Mouse (Mus musculus) inflammation-experienced regulatory T-cells, adult 16 weeks (primary cell): ENCODE measurements around the gene Cdc5l. TPM values are rescaled to one million over a fixed set of nuclear protein-coding genes. Genes with fewer than 3 reads are reported as not detected.

ENCODE experiments used
- polyA plus RNA-seq: library from polyadenylated mRNA; unstranded; fragments of 100-300 nt; shearing (Covaris generic); gene quantifications from one replicate; pipeline ENCODE4 v1.2.1, GENCODE M21; 2017

The Cdc5l gene
- polyA plus RNA-seq: 90.5 TPM

GRCm38 (mm10) chr17:45433419-45434261 is at the start of gene Cdc5l:
TSS of gene Cdc5l (minus strand) at chr17:45433737.

GRCm38 (mm10) chr17:45474669-45475465 is 41.3 kb upstream of the Cdc5l start, which contains the start of gene Spats1:
TSS of gene Spats1 (minus strand) at chr17:45475415.

Other genes with a start within 250 kb of the Cdc5l start
- 0.96 TPM for gene Spats1, start 41.7 kb upstream of the Cdc5l start, polyA plus RNA-seq
- gene Aars2, start 73.1 kb upstream of the Cdc5l start, polyA plus RNA-seq: 15.1 TPM
- not detected for gene Tcte1, start 89.7 kb upstream of the Cdc5l start, polyA plus RNA-seq
- gene Tmem151b, start 115.9 kb upstream of the Cdc5l start, polyA plus RNA-seq: not detected
- 100 TPM for gene Nfkbie, start 122.0 kb upstream of the Cdc5l start, polyA plus RNA-seq
- gene Slc35b2, start 130.1 kb upstream of the Cdc5l start, polyA plus RNA-seq: 98.6 TPM
- gene Hsp90ab1, start 139.5 kb upstream of the Cdc5l start, polyA plus RNA-seq: 879 TPM
- gene Slc29a1, start 165.9 kb upstream of the Cdc5l start, polyA plus RNA-seq: 165 TPM
- not detected for gene Mymx, start 168.4 kb upstream of the Cdc5l start, polyA plus RNA-seq
- 0.55 TPM for gene Capn11, start 225.6 kb upstream of the Cdc5l start, polyA plus RNA-seq